Mouse (Mus musculus) B cell, adult 2 months (primary cell): ENCODE results near the gene 4930470P17Rik.

Experiments
- DNase-seq, 2 experiments: peaks; one replicate each; pipeline ENCODE4 v3.0.0; 2022

4930470P17Rik gene

GRCm38 (mm10) chr2:170577502-170577901 is 24.3 kb downstream of the 4930470P17Rik start:
- no peak for DNase-seq

GRCm38 (mm10) chr2:170576077-170576476 is 25.7 kb downstream of the 4930470P17Rik start:
- no peak for DNase-seq

DNA sequence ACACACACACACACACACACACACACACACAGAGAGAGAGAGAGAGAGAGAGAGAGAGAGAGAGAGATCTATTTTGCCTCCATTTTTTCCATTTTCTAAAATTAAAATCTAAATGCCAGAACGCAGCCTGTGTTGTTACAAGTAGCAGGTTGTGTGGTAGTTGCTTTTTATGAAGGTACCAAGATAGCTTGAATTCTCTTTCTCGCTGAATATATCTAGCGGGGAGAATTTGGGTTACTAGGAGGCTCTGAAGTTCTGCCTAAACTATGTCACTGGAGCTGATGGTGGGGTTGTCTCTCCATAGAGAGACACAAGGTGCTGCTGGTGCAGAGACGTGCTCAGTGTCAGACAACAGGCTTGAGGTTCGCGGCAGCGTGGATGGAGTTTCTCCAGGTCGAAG is 36.8 kb downstream of the 4930470P17Rik start:
- no peak for DNase-seq

GRCm38 (mm10) chr2:170563956-170564855 is 37.6 kb downstream of the 4930470P17Rik start:
- no peak for DNase-seq

DNA sequence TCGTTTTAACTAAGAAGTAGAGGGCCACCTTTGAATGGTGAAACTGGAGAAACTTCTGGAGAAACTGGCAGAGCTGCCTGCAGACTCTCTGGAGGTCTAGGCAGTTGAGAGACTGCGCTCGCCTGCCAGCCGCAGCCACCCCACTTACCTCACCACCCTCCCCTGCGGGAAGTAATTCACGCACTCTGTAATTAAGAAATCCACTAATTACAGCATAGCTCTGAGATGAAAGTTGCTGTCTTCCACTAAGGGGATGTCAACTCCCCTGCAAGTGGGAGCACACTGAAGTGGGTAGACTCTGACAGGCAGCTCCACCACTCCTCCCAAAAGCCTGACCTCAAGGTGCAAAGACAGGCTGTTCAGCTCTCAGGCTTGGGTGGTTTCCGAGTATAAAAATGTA is 49.7 kb downstream of the 4930470P17Rik start:
- DNase-seq = no peak

DNA sequence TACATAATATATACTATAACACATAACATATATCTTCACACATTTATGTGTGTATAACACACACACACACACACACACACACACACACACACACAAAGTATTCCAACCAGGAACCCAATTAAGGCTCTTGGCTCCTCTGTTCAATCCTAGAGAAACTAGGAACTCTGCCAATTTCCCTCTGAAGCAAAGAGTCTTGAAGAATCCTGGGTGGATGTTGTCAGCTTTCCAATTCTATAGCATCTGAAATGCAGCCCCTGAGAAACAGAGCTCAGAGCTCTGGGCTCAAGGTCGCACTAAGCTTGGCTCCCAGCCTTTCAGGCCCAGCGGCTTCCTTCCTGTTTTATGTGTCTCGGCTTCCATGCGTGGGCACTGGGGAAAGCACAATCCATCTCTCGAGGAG is 51.6 kb downstream of the 4930470P17Rik start:
- no peak for DNase-seq

DNA sequence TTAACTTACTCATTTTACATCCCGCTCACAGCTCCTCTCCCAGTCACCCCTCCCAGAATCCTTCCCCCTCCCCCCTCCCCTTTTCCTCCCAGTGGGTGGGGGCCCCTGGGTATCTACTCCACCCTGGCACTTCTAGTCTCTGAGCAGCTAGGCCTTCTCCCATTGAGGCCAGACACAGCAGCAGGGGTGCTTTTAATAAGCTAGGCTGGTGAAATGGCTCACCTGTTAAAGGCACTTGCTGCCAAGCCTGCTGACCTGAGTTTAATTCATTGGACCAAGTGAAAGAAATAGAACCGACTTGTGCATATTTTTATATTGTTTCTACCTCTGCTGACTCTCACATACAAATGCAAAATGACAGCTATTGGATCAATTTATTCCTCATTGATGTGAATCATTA is 52.7 kb downstream of the 4930470P17Rik start:
- no peak for DNase-seq

- DNase-seq = no peak
Observed at GRCm38 (mm10) chr2:170548046-170548445, 53.8 kb downstream of the 4930470P17Rik start.

DNA sequence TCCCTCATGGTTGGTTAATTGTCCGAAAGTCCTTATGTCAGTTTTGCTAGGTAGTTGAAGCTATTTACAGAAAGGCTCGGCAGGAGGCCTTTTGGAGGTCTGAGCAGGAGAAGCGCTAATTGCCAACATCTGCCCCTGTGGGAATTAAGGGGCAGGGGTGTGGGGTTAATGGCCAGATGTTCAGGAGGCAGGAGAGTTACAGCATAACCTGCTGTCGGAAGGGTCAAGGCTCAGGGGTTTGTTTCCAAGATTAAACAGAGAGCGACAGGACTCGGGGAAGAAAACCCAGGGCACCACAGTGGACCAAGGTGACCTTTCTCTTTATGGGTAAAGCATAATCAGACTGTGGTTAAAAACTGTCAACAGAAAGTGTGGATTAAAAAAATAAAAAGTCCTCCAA is 54.3 kb downstream of the 4930470P17Rik start:
- no peak for DNase-seq

DNA sequence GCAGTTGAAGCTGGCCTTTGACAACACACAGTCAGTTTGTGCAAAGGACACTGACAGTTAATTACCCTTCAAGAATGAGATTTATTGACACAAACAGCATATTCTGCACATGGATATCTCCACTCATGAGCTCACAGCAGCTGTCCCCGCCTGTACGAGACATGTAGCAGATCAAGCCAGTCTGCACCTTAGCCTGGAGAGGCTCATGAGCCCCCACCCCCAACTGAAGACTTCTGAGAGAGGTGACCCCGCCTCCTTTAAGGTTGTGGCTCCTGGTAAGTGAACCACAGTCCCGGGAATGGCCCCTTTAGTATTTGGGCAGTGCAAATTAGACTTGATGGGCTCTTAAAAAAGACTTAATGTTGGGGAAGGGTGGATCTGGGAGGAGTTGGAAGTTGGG is 56.1 kb downstream of the 4930470P17Rik start:
- no peak for DNase-seq

GRCm38 (mm10) chr2:170544950-170545349 is 56.9 kb downstream of the 4930470P17Rik start:
- DNase-seq = no peak

GRCm38 (mm10) chr2:170544159-170544558 is 57.7 kb downstream of the 4930470P17Rik start:
- DNase-seq = no peak

DNA sequence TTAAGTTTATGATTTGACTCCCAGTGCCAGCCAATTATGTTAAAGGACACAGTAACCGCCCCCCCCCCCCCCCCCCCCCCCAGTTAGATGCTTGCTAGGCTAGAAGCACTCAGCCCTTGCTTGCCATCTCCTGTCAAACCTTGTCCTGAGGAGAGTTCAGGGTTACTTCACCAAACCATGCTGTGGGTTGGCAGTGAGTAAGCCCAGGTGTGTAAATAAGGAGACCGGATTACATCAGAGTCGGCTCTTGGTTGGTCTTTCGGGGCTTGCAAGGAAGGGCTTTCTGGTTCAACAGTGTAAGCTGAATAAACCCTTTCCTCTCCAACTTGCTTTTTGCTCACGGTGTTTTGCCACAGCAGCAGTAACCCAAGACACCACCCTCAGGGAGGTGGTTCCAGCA is 58.2 kb downstream of the 4930470P17Rik start:
- no peak for DNase-seq

DNA sequence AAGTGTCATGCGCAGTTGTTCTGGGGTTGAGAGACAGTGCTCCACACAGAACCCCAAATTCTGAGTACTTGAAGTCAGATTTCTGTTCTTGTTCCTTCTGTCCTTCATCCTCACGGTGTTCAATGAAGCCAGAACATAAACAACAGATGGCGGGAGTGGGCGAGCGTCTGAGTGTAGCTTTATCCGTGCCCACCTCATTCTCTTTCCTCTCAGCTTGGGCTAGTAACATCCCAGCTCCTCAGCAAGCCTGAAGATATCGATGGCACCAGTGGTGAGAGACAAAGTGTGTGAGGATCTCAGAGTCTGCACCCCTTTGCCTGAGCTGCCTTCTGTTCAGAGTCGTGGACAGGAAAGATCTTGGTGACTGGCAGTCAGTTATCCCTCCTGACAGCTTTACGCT is 62.6 kb downstream of the 4930470P17Rik start:
- no peak for DNase-seq

GRCm38 (mm10) chr2:170535841-170536240 is 66.0 kb downstream of the 4930470P17Rik start:
- DNase-seq = no peak

DNA sequence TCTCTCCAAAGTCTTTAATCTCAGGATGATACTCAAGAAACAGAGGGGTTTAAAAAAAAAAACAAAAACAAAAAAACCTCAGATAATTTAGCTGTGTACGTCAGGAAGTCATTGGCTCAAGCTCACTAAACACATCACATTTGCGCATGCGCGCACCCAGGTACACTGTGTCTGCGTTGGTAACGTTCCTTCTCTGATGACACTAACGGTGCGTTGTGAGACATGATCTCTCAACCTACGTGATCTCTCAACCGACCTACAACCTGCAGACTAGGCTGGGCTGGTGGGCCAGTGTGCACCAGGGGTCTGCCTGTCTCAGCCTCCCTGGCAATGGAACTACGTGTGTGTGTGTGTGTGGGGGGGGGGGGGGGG is 67.0 kb downstream of the 4930470P17Rik start:
- no peak for DNase-seq

DNA sequence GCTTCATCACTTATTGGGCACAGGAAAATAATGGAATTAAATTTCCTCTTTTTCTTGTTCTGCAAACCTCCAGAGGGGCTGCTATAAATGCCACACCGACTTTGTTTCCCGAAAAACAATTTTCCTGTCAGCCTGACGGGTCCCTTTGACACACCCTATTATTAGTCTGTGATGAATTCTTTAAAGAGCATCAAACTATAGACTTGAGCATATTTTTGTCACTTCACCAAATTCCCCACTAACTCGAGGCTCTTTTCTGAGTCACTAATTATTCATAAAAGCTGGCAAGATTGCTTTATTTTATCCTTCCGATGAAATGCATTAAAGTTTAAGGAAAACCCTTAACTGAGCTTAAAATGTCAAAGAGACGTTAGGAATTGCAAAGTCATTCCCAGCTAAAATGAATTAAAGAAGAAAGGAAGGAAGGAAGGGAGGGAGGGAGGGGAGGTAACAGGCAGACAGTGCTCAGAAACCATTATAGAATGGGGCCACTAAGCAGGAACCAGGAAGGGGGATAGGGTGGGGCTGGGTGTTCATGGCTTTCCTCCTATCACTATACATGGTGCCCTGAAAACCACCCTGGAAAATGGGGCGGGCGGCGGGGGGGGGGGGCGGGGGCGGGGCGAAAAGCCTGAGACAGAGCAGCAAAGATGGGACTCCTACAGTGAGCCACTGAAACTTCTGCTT is 67.6 kb downstream of the 4930470P17Rik start:
- DNase-seq = no peak

DNA sequence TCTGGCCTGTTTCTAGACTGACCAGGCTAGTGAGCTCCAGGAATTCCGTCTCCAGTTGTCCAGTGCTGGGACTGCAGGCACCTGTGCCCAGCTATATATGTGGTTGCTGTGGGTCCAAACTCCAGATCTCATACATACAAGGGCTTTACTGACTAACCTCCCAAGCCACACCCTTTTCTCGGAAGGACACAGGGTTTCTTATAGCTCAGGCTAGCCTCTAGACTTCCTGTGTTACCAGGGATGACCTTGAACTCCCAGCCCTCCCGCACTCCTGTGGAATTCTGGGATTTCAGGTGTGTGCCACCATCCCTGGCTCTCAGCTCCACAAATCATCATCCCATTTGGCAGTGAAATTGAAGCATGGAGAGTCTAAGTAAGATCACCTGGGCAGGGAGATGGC is 71.6 kb downstream of the 4930470P17Rik start:
- DNase-seq = no peak

DNA sequence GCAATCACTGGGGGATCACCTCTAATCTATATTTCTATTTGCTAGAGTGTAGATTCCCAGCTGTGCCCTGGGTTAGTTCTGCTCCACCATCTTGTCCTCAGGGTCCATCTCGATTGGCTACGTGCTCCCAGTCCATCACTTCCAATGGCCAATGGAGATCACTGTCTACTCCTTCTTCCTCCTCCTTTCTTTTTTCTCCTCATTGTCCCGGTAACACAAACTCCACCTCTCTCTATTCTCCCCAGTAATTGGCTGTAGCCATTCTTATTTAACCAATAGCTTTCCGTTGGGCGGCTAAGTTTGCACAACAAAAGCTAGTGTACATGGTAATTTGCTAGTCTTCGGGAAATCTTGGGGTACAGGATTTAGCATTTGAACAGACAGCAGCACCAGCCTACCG is 72.1 kb downstream of the 4930470P17Rik start:
- DNase-seq = no peak
